Mouse (Mus musculus) heart, embryonic 15.5 days (tissue): ENCODE results near the gene Tfpi. TPM values are rescaled to one million over a fixed set of nuclear protein-coding genes. Genes with fewer than 3 reads are reported as not detected.
"Not testable (repeated sequence)": the region's sequence is repeated elsewhere in the genome, so short reads cannot be mapped to it uniquely, and the experiment has no call there.

ENCODE experiments used
- ATAC-seq: fragments of 200-750 bp; cut with Nextera tagmentation; replicated peaks from 2 replicates; pipeline ENCODE4 v1.8.0; 2017; ENCODE audit warnings: low read depth, moderate TSS enrichment; ENCODE audit not compliant: insufficient number of reproducible peaks, insufficient read depth, low FRiP score
- H3K27ac ChIP-seq: fragments of 300-500 bp; sonication (generic); 2 replicates; pipeline ENCODE4 v1.5.1; 2015; ENCODE audit warnings: mild to moderate bottlenecking, inconsistent platforms
- H3K27me3 ChIP-seq: fragments of 300-500 bp; sonication (generic); 2 replicates; pipeline ENCODE4 v1.6.1; 2015; ENCODE audit warnings: inconsistent platforms
- H3K36me3 ChIP-seq: fragments of 300-500 bp; sonication (generic); 2 replicates; pipeline ENCODE4 v1.6.1; 2015; ENCODE audit warnings: mild to moderate bottlenecking, inconsistent platforms
- H3K4me1 ChIP-seq: fragments of 300-500 bp; sonication (generic); replicated peaks from 2 replicates; pipeline ENCODE4 v1.6.1; 2015; ENCODE audit warnings: inconsistent platforms
- H3K4me2 ChIP-seq: fragments of 300-500 bp; sonication (generic); 2 replicates; pipeline ENCODE4 v1.6.1; 2015; ENCODE audit warnings: inconsistent platforms, mild to moderate bottlenecking, moderate library complexity
- H3K4me3 ChIP-seq: fragments of 300-500 bp; sonication (generic); 2 replicates; pipeline ENCODE4 v1.5.1; 2015; ENCODE audit warnings: mild to moderate bottlenecking, inconsistent platforms
- H3K9ac ChIP-seq: fragments of 300-500 bp; sonication (generic); 2 replicates; pipeline ENCODE4 v1.6.1; 2015; ENCODE audit warnings: mild to moderate bottlenecking, inconsistent platforms
- H3K9me3 ChIP-seq: fragments of 300-500 bp; sonication (generic); replicated peaks from 2 replicates; pipeline ENCODE4 v1.6.1; 2016; ENCODE audit warnings: inconsistent platforms
- WGBS: fragments of 180-500 bp; shearing (Covaris S2); methylation state at CpG from one replicate; pipeline ENCODE4 v1.1.7; 2015; ENCODE audit warnings: mixed read lengths; 5-methylcytosine and 5-hydroxymethylcytosine counted together
- polyA plus RNA-seq: library from polyadenylated mRNA; unstranded; fragments of >200 nt; fragmentation: Nextera tagmentation; extraction: Ambion mirVana; gene quantifications from 2 replicates; pipeline ENCODE4 v1.2.1, GENCODE M21; 2015

The Tfpi gene
- polyA plus RNA-seq, 1 experiment from 2014 or later, result 70.3 TPM

DNA sequence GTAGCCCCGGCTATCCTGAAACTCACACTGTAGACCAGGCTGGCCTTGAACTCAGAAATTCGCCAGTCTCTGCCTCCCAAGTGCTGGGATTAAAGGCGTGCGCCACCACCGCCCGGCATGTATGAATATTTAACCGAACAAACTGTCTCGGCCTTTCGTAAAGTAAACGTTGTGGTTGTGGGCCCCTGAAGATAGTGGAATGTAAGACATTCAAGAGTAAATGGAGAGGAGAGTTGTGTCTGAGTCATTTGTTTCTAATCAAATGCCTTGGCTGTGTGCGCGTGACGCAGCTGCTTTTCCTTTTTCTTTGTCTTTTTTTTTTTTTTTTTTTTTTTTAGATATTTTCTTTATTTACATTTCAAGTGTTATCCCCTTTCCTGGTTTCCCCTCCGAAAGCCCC, 88.0 kb downstream of the Tfpi start:
- Histone ChIP-seq H3K4me1 (peaks cover 21% of the 10 kb centered on the region), H3K27ac (peak overlapping the region; percentile 53; the same call in 1 of the 2 replicates)
- H3K4me3 ChIP-seq, H3K27me3 ChIP-seq, ATAC-seq, H3K9me3 ChIP-seq, H3K36me3 ChIP-seq, H3K4me2 ChIP-seq, H3K9ac ChIP-seq: not testable (repeated sequence)
- WGBS, result 69% methylated on average over 14 of the region's 14 CpGs

DNA sequence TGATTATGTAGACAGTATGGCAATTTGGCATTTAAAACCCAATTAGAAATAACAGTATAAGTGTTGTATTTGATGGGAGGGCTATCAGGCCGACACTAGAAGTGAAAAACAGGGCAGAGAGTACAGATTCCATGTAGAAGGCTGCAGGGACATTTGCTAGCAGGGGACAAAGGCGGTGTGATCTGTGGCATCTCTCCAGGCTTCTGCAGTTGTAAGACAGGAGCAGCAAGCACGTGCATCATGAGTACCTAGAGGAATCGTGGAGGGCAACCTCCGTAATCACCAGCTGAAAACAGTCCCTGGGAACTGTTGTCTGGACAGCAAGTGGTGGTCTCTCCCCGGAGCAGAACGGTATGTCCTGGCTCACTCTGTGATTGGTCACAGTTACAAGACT, 88.6 kb downstream of the Tfpi start:
- Histone ChIP-seq H3K27ac (peak overlapping the region; percentile 53; the same call in 1 of the 2 replicates), H3K4me2 (peak overlapping the region; percentile 47), H3K9me3 (no peaks in the 10 kb centered on the region), H3K4me3 (no peak overlapping the region), H3K9ac (no peak overlapping the region), H3K4me1 (peaks cover 20% of the 10 kb centered on the region), H3K27me3 (no peaks in the 10 kb centered on the region), H3K36me3 (no peaks in the 10 kb centered on the region)
- 0 out of 2 replicates have a peak, but pooled peaks have one; percentile 29 for ATAC-seq
- WGBS, result 43% methylated on average over 7 of the region's 7 CpGs

DNA sequence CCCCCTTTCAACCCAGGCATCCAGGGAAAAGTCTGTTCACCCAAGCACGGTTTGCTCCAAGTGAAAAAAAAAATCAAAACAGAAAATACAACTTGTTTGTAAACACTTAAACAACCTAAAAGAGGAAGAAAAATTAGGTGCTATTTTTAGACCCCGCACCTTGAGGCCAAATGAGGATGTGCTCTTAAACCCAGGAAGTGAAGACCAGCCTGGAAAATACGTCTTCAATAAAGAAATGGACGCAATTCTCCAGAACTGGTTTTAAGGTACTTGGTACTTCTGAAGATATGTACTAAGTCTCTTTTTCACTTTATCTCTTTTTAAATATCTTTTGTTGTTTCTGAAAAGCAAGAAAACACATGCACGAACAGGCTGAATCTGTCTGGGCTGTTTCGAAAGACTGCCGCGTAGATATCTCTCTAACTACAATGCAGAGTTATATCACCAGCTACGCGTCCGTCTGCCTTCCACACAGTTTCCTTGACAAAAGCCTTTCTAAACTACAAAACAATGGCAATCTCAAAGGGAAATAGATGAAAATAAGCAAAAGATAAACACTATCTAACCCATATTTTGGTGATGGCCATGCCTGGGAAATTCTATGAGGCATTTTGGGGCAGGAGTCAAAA, 89.1 kb downstream of the Tfpi start:
- ATAC-seq, result no peak
- no peaks in the 10 kb centered on the region for H3K27me3 ChIP-seq
- H3K4me3 ChIP-seq, result peak overlapping the region; percentile 17
- H3K4me2 ChIP-seq, result peak overlapping the region; percentile 47
- H3K27ac ChIP-seq, result peak overlapping the region; percentile 53
- H3K36me3 ChIP-seq, result no peaks in the 10 kb centered on the region
- H3K9ac ChIP-seq, result no peak overlapping the region; the same call in 1 of the 2 replicates
- 49% methylated on average over 11 of the region's 11 CpGs for WGBS
- H3K9me3 ChIP-seq, result no peaks in the 10 kb centered on the region
- H3K4me1 ChIP-seq, result peaks cover 19% of the 10 kb centered on the region

DNA sequence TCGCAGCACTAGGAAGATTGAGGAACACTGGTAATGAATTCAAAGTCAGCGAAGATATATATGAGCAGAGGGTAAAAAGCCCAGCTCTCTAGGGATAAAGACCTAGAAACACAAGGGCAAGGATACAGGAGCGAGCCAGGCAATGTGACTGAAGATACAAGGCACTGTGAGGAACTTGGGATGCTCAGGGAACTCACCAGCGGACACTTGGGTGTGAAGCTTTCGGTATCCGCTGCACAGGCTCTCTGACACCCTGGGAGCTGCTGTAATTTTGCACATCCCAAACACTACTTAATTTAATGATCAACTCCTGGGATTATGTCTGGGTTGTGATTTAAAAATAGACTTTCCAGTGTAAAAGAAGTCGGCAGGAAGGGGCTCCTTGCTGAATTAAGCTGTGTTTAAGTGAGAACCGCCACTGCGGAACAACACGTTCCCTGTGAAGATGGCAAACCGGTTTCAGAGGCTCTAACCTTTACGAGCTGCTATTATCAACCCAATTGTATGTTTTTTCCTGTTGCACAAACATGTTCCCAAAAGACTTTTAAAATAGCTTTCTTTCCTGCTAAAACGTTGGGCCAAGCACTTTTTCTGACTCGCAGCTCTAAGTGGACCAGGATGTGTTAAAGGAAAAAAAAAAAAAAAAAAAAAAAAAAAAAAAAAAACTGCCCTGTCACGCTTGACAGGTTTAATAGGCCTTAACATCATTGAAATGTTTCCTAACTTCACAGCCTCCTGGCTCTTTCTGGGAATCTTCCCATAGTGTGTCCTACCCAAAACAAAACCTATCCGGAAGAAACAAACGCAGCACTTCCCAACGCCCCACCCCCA, 89.8 kb downstream of the Tfpi start:
- Histone ChIP-seq H3K9ac (no peak overlapping the region; the same call in 1 of the 2 replicates), H3K27ac (peak overlapping the region; percentile 53), H3K9me3 (no peaks in the 10 kb centered on the region), H3K4me3 (peak overlapping the region; percentile 17), H3K4me1 (peaks cover 19% of the 10 kb centered on the region), H3K4me2 (peak overlapping the region; percentile 47), H3K27me3 (no peaks in the 10 kb centered on the region), H3K36me3 (no peaks in the 10 kb centered on the region)
- ATAC-seq, result no peak
- WGBS, result 46% methylated on average over 18 of the region's 18 CpGs

DNA sequence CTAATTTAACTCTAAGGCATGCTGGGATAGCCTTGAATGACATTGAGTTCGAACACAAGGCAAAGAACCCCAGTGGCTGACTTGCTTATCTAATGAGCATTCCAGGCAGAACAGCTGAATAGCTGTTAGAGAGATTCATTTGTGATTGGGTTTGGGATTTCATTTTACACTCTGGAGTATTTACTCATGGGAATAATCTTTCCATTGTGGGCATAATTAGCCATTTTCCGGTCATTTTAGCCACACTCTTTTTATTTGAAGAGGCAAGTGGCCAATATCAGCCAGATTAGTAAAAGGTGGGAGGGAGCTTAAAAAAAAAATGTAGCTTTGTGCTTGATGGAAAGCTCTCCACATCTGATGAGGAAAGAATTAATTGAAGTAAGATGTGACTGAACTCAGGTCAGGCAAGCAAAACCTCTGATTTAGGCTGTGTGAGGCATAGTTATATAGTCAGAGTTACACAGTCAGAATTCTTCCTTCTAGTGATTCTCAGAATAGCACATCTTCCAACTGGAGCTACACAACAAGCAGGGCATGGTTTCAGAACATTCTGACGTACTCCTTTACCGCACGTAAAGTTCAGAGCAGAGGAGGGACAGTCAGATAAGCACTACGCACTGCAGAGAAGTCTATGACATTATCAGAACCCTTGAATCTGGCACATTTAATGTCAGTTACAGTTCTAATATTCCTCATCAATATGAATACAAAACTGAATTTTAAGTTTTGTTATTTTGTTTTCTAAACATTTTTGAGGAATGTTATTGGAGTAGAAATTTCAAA, 91.5 kb downstream of the Tfpi start:
- Histone ChIP-seq H3K36me3 (no peaks in the 10 kb centered on the region), H3K27me3 (no peaks in the 10 kb centered on the region), H3K9ac (no peak overlapping the region), H3K9me3 (no peaks in the 10 kb centered on the region), H3K27ac (peak overlapping the region; percentile 62; the same call in 1 of the 2 replicates), H3K4me2 (no peak overlapping the region), H3K4me3 (no peak overlapping the region), H3K4me1 (peaks cover 27% of the 10 kb centered on the region)
- 24% methylated on average over 6 of the region's 6 CpGs for WGBS
- no peak; the same call in 1 of the 2 replicates for ATAC-seq

DNA sequence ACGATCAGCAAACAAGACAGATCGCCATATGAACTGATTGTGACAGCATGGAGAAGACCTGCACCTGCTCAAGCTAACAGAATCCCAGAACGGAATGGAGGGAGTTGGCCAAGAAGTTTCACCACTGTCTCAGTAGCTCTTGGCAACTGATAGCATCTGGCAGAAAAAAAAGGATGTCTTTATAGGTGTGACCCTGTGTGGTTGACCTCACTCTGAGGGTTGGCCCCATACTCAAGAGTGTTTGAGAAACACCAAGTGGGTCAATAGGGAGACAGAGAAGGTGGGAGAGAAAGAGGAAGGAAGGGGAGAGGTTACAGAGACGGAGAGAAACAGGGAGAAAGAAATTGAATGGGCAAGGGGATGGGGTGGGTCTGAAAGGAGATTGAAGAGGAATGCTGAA, 92.7 kb downstream of the Tfpi start:
- H3K27ac ChIP-seq, result no peak overlapping the region
- H3K27me3 ChIP-seq, result no peaks in the 10 kb centered on the region
- no peak for ATAC-seq
- no peak overlapping the region for H3K4me3 ChIP-seq
- no peak overlapping the region for H3K9ac ChIP-seq
- 69% methylated on average over 4 of the region's 4 CpGs for WGBS
- peaks cover 27% of the 10 kb centered on the region for H3K4me1 ChIP-seq
- H3K36me3 ChIP-seq, result no peaks in the 10 kb centered on the region
- no peak overlapping the region for H3K4me2 ChIP-seq
- H3K9me3 ChIP-seq, result no peaks in the 10 kb centered on the region

Other genes starting within 250 kb of the Tfpi start
- 38.8 and 39.4 TPM in 2 replicates for gene Calcrl, start 51.4 kb downstream of the Tfpi start, polyA plus RNA-seq
- gene Ctnnd1, start 174.0 kb upstream of the Tfpi start, polyA plus RNA-seq, result 57.6 and 62.9 TPM in 2 replicates
- gene Btbd18, start 182.3 kb upstream of the Tfpi start, polyA plus RNA-seq, result 0.10 TPM in 2 replicates
- 203 and 214 TPM in 2 replicates for gene Selenoh, start 194.0 kb upstream of the Tfpi start, polyA plus RNA-seq
- gene Gm28635, start 201.3 kb upstream of the Tfpi start, polyA plus RNA-seq, result not detected in 2 replicates
- gene Med19, start 201.6 kb upstream of the Tfpi start, polyA plus RNA-seq, result 22.1 and 22.2 TPM in 2 replicates
- 156 and 158 TPM in 2 replicates for gene Tmx2, start 202.4 kb upstream of the Tfpi start, polyA plus RNA-seq
- gene Zdhhc5, start 238.4 kb upstream of the Tfpi start, polyA plus RNA-seq, result 20.2 and 22.4 TPM in 2 replicates